Mouse (Mus musculus) neural tube, embryonic 14.5 days (tissue): Measurements from ENCODE around the gene Dlg3. TPM values are rescaled to one million over a fixed set of nuclear protein-coding genes. Genes with fewer than 3 reads are reported as not detected.

ENCODE experiments used
- ATAC-seq: fragments of 200-750 bp; cut with Nextera tagmentation; 2 replicates; pipeline ENCODE4 v1.8.0; 2017; ENCODE audit warnings: low read depth, mild to moderate bottlenecking, moderate TSS enrichment, moderate library complexity
- H3K27ac ChIP-seq: fragments of 300-500 bp; sonication (generic); 2 replicates; pipeline ENCODE4 v1.5.1; 2014; ENCODE audit warnings: low read depth, mild to moderate bottlenecking, control low read depth, low read length, moderate library complexity, mixed read lengths
- H3K27me3 ChIP-seq: fragments of 300-500 bp; sonication (generic); 2 replicates; pipeline ENCODE4 v1.6.1; 2014; ENCODE audit warnings: low read length; ENCODE audit not compliant: control insufficient read depth, insufficient read depth
- H3K36me3 ChIP-seq: fragments of 300-500 bp; sonication (generic); 2 replicates; pipeline ENCODE4 v1.6.1; 2014; ENCODE audit warnings: low read length, mixed read lengths; ENCODE audit not compliant: control insufficient read depth, insufficient read depth
- H3K4me1 ChIP-seq: fragments of 300-500 bp; sonication (generic); 2 replicates; pipeline ENCODE4 v1.6.1; 2014; ENCODE audit warnings: low read length; ENCODE audit not compliant: control insufficient read depth, insufficient read depth
- H3K4me2 ChIP-seq: fragments of 300-500 bp; sonication (generic); 2 replicates; pipeline ENCODE4 v1.6.1; 2014; ENCODE audit warnings: mild to moderate bottlenecking, low read depth, low read length, control low read depth
- H3K4me3 ChIP-seq: fragments of 300-500 bp; sonication (generic); 2 replicates; pipeline ENCODE4 v1.5.1; 2014; ENCODE audit warnings: low read depth, low read length, control low read depth, mixed read lengths
- H3K9ac ChIP-seq: fragments of 300-500 bp; sonication (generic); replicated peaks from 2 replicates; pipeline ENCODE4 v1.6.1; 2014; ENCODE audit warnings: low read depth, mild to moderate bottlenecking, control low read depth, low read length, mixed read lengths
- H3K9me3 ChIP-seq: fragments of 300-500 bp; sonication (generic); 2 replicates; pipeline ENCODE4 v1.6.1; 2016; ENCODE audit warnings: low read length; ENCODE audit not compliant: control insufficient read depth
- WGBS: fragments of 180-500 bp; shearing (Covaris S2); extraction: QIAGEN DNeasy Blood & Tissue Kit; methylation state at CpG from one replicate; pipeline ENCODE4 v1.1.7; 2014; 5-methylcytosine and 5-hydroxymethylcytosine counted together
- polyA plus RNA-seq: library from polyadenylated mRNA; unstranded; fragments of >200 nt; fragmentation: Nextera tagmentation; extraction: Ambion mirVana; gene quantifications from 2 replicates; pipeline ENCODE4 v1.2.1, GENCODE M21; 2014

Gene Dlg3
- polyA plus RNA-seq, 1 experiment from 2014 or later: 12.9 TPM

DNA sequence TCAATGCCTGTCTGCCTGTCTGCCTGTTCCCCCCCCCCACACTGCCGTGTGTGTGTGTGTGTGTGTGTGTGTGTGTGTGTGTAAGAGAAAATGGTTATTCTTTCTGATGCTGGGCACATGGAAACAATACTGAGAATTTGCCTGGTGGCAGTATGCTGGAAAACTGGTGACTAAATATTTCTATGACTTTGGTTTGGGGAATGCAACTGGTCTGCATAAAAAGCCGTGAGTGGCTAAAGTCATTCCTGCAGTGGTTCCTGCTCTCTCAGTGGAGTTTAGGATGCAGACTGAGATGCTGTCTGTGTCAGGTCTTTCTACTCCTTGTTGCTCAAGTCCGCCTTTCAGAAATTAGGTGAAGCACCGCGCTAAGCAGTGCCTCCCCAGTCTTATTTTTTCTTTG is 10.9 kb downstream of the Dlg3 start:
- peak overlapping the region; percentile 38; the same call in 1 of the 2 replicates for H3K4me3 ChIP-seq
- H3K9me3 ChIP-seq: no peaks in the 10 kb centered on the region
- H3K9ac ChIP-seq: no peak overlapping the region
- H3K4me2 ChIP-seq: peak overlapping the region; percentile 30
- H3K36me3 ChIP-seq: no peaks in the 10 kb centered on the region
- ATAC-seq: no peak
- H3K27me3 ChIP-seq: no peaks in the 10 kb centered on the region
- WGBS: 25% methylated on average over 5 of the region's 5 CpGs
- H3K27ac ChIP-seq: no peak overlapping the region
- no peaks in the 10 kb centered on the region for H3K4me1 ChIP-seq

DNA sequence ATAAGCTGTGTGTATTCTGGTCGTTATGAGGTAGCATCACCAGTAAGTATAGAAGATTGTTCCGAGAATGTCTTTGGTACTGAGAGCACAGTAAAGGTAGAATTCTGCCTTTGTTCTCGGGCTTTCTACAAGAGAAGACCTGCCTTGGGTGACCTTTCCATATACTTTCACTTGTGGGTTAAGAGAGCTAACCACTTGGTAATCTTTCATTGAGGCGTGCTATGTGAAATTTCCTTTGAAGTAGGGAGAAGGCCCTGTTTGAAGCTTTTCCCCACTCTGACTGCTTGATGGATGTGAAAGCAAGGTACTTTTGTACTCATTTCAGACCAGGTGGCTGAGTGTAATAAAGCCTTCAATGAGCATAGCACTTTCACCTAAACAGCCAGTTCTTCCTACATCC is 21.8 kb downstream of the Dlg3 start:
- Histone ChIP-seq H3K4me2 (no peak overlapping the region), H3K4me3 (no peak overlapping the region), H3K27me3 (no peaks in the 10 kb centered on the region), H3K27ac (no peak overlapping the region), H3K36me3 (no peaks in the 10 kb centered on the region), H3K9me3 (no peaks in the 10 kb centered on the region), H3K9ac (no peak overlapping the region), H3K4me1 (no peaks in the 10 kb centered on the region)
- 88% methylated on average over 4 of the region's 4 CpGs for WGBS
- ATAC-seq: no peak

DNA sequence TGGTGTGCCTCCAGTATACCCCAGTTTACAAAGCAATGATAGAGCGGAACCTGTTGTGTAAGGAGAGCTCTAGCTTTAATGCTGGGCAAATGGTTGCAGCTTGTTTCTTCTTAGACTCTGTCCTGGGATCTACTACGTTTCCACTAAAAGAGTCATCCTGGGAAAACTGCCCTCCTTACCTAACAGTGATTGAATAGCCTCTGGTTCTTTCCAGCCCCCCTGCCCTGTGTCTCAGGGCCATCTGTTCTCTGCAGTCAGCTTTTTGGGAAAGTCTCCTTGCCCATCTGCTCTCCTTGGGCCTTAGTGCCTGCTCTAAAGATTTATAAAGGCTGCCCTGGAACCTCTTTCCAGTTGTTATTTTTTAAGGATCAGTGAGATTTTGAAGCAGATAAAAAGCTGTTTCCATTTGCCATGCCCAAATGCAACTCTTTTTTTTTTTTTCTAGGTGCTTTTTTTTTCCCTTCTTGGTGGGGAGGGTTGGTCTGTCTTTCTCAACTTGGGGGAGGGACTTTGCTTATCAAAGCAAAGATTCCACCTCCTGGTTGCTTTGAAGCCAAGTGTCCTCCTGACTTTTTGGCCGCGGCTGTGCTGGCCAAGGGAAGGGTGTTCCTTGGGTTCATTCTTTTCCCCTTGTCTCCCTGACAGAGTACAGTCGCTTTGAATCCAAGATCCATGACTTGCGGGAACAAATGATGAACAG is 28.7 kb downstream of the Dlg3 start:
- no peaks in the 10 kb centered on the region for H3K4me1 ChIP-seq
- H3K27me3 ChIP-seq: no peaks in the 10 kb centered on the region
- H3K36me3 ChIP-seq: no peaks in the 10 kb centered on the region; the same call in 1 of the 2 replicates
- H3K4me3 ChIP-seq: no peak overlapping the region
- H3K4me2 ChIP-seq: no peak overlapping the region
- H3K27ac ChIP-seq: no peak overlapping the region
- no peak for ATAC-seq
- no peak overlapping the region for H3K9ac ChIP-seq
- 76% methylated on average over 6 of the region's 6 CpGs for WGBS
- no peaks in the 10 kb centered on the region for H3K9me3 ChIP-seq

DNA sequence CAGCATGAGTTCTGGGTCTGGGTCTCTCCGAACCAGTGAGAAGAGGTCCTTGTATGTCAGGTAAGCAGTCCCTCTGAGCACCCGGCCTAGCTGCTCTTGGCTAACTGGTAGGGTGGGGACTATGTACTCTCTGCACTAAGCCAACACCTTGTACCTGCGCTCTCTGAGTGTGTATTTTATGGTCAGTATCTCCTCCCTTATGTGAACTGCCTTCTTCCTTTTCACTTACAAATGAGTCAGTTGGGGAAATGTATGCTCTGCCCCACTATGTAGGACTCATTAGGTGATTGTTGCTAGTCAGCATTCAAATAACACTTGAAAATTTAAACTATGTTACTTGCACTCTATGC is 29.2 kb downstream of the Dlg3 start:
- no peak overlapping the region for H3K9ac ChIP-seq
- no peaks in the 10 kb centered on the region for H3K4me1 ChIP-seq
- ATAC-seq: no peak
- no peak overlapping the region for H3K4me2 ChIP-seq
- no peaks in the 10 kb centered on the region for H3K27me3 ChIP-seq
- no peak overlapping the region for H3K27ac ChIP-seq
- no peaks in the 10 kb centered on the region; the same call in 1 of the 2 replicates for H3K36me3 ChIP-seq
- no peak overlapping the region for H3K4me3 ChIP-seq
- no peaks in the 10 kb centered on the region for H3K9me3 ChIP-seq
- WGBS: 85% methylated on average over 3 of the region's 3 CpGs

DNA sequence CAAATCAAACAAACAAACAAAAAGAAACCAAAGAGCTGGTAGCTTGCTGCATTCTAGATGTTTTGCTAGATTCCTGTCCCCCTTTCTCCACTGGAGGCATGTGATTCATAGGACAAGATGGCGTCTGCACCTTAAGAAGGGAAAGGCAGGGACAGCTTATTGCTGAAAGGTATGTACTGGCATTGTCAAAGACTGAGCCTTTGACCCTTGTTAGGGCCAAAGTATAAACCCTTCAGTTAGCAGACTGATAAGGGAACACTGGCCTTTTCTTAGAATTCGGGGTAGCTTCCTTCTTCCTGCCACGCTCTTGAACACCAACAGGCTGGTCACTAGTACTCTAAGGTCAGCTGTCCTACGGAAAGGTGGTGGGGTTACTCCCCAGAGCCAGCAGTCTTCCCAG is 29.8 kb downstream of the Dlg3 start:
- no peak overlapping the region for H3K4me2 ChIP-seq

DNA sequence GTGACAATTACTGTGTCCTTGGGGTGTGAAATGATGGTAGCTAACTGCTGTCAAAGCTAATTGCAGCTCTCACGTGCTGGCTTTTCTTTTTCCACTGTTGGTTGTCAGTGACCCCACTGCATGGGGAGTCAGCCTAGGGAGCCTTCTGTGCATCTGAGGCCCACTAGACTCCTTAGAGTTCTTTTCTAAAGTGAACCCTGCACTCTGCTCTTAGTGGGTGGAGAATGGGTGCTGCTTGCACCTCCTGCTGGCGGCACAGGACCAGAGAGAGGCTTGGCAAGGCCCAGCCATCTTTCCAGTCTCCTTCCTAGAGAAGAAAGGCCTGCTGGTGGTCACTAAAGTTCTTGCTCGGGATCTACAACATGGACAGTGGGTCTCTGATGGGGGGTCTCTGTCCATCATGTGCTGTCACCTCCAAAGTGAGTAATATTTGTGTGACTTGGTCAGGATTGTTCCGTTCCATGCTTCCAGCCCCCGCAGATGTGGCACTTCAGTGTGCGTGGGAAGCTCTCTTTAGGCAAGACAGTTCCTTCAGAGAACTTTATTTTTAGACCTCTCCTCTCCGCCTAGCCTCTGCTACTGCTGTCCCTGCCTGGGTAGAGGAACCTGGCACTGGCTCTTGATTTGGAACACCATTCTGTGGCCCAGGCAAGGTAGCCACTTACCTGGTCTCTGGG is 30.5 kb downstream of the Dlg3 start:
- no peak overlapping the region for H3K4me3 ChIP-seq
- H3K9me3 ChIP-seq: no peaks in the 10 kb centered on the region
- H3K27ac ChIP-seq: no peak overlapping the region
- WGBS: 63% methylated on average over 7 of the region's 7 CpGs
- H3K36me3 ChIP-seq: no peaks in the 10 kb centered on the region; the same call in 1 of the 2 replicates
- H3K4me2 ChIP-seq: no peak overlapping the region
- H3K27me3 ChIP-seq: no peaks in the 10 kb centered on the region
- no peaks in the 10 kb centered on the region for H3K4me1 ChIP-seq
- H3K9ac ChIP-seq: no peak overlapping the region
- ATAC-seq: no peak; the same call in 1 of the 2 replicates

More for the DNA sequence above, 29.8 kb downstream of the Dlg3 start:
- Histone ChIP-seq H3K4me3 (no peak overlapping the region), H3K36me3 (no peaks in the 10 kb centered on the region; the same call in 1 of the 2 replicates), H3K4me1 (no peaks in the 10 kb centered on the region), H3K9me3 (no peaks in the 10 kb centered on the region), H3K27ac (no peak overlapping the region), H3K9ac (no peak overlapping the region), H3K27me3 (no peaks in the 10 kb centered on the region)
- WGBS: 50% methylated on average over 4 of the region's 4 CpGs
- no peak for ATAC-seq

DNA sequence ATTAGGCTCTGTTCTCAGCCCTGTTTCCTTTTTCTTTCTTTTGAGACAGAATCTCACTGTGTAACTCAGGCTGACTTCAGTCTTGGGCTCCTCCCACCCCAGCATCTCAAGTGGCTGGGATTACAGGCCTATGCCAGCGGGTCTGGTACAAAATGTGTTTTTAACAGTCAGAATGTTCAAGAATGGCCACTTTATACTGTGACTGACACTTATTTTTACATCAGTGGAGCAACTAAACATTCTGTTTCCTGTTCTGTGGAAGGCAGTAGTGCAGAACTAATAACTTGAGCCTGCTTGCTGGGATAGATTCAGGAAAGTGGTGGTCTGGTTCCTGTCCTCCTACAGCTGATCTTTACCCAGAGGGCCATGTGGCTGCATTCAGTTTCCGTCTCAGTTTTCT is 33.1 kb downstream of the Dlg3 start:
- no peak overlapping the region for H3K9ac ChIP-seq
- H3K27me3 ChIP-seq: no peaks in the 10 kb centered on the region
- no peaks in the 10 kb centered on the region for H3K4me1 ChIP-seq
- no peak overlapping the region for H3K4me3 ChIP-seq
- H3K27ac ChIP-seq: no peak overlapping the region
- H3K4me2 ChIP-seq: no peak overlapping the region
- ATAC-seq: no peak
- H3K36me3 ChIP-seq: no peaks in the 10 kb centered on the region; the same call in 1 of the 2 replicates
- no peaks in the 10 kb centered on the region for H3K9me3 ChIP-seq
- 40% methylated on average over 2 of the region's 2 CpGs for WGBS

DNA sequence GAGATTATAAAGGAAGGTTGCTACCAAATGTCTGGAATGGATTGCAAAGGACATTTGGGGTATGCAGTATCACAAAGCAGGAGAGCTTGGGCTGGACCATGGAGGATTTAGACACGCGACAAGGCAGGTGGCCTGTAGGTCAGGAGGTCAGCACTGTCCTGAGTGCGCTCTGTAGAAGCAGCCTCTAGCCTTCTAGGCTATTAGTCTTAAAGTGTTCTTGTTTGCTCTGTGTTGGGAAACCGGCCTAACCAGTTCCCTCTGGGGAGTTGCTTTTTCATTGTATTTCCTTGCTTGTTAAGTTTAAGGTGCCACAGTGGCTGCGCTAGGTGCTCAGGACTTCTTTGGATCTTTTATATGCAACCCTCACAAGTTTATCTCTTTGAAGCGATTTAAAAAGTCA is 34.5 kb downstream of the Dlg3 start:
- Histone ChIP-seq H3K27me3 (no peaks in the 10 kb centered on the region), H3K4me2 (no peak overlapping the region), H3K36me3 (no peaks in the 10 kb centered on the region; the same call in 1 of the 2 replicates), H3K27ac (no peak overlapping the region), H3K9me3 (no peaks in the 10 kb centered on the region), H3K4me3 (no peak overlapping the region), H3K9ac (no peak overlapping the region), H3K4me1 (no peaks in the 10 kb centered on the region)
- WGBS: 76% methylated on average over 6 of the region's 6 CpGs
- ATAC-seq: no peak

DNA sequence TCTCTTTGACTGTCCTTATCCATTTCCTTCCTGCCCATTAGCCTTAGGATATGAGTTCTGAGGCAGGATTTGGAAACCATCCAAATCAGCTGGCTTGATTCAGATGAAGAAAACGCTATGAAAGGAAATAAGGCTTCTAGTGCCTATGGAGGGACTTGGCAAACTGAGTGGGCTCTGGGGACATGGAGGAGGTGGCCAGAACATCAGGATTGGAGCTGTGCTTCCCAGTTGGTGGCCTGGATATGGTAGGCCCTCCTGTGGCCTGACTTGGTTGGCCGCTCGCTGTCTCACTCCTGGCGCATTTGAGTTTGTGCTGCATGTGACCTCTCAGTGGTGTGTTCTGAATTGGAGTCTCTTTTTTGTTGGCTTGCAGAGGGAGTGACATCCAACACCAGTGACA is 43.6 kb downstream of the Dlg3 start:
- H3K4me1 ChIP-seq: no peaks in the 10 kb centered on the region
- H3K4me2 ChIP-seq: no peak overlapping the region
- H3K27ac ChIP-seq: no peak overlapping the region
- no peaks in the 10 kb centered on the region for H3K9me3 ChIP-seq
- no peak for ATAC-seq
- 0 out of 2 replicates have a peak, but pooled peaks cover 10% of the 10 kb centered on the region for H3K36me3 ChIP-seq
- no peak overlapping the region for H3K9ac ChIP-seq
- no peak overlapping the region for H3K4me3 ChIP-seq
- WGBS: 84% methylated on average over 4 of the region's 4 CpGs
- H3K27me3 ChIP-seq: no peaks in the 10 kb centered on the region
